Mouse (Mus musculus): ENCODE results near the gene Pus7l.

GRCm38 (mm10) chr15:94571501-94571900 is 28.2 kb upstream of the Pus7l start:
- TF ChIP-seq POLR2A (IDR thresholded peaks at IDR 0.05; ENCODE audit: insufficient read length, low read depth) (no peak), CEBPB (IDR thresholded peaks at IDR 0.05; ENCODE audit: insufficient read depth, poor library complexity, severe bottlenecking) (no peak), USF1 (IDR thresholded peaks at IDR 0.05; ENCODE audit: low read depth) (no peak), E2F4 (IDR thresholded peaks at IDR 0.05; ENCODE audit: insufficient read depth) (no peak), MAX (IDR thresholded peaks at IDR 0.05; ENCODE audit: low read depth) (no peak), MYOD1 (IDR thresholded peaks at IDR 0.05; ENCODE audit: control insufficient read depth in 1 of 3, insufficient read length in 2 of 3, low read depth in 2 of 3) (no peak)
